In the genomic region with DNA sequence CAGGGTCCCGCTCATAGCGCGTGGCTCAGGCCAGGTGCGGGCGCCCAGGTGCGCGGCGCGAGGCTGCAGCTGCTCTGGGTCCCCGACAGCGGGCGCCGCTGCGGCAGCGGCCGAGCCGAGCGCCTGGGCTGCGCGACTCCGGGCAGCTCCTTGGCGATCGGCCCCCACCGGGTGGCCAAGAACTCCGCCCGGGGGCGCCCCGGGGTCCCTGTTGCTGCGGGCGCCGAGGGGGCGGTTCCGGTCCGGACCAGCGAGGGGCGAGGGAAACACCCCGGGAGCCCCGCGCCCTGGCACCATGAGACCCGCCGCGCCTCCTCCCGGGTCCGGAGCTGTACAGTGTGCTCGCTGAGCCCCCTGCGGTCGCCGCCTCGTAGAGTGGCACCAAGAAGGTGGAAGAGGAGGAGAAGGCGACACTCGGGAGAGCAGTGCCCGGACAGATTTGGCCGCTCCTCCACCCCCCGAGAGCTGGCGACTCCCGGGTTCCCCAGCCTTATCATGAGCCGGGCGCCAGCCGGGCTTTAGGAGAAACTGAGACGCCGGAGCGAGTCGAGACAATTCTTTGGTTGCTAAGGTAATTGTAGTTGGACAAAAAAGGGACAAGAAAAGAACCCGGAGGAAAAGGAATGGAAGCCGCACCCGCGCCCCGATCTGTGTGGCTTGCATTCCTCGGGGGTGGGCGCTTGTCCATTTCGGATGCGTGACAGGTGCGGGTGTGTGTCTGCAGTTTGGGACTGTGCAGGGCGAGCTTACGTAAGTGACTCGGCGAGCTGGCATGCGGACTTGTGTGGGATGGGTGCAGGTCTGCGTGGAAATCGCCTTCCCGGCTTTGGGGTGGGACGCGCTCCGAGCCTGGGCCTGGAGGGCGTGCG, we compare ENCODE assay signal across 8 mouse cellular contexts. TPM values are rescaled to one million over a fixed set of nuclear protein-coding genes. Genes with fewer than 3 reads are reported as not detected.
DNase-seq lines count a peak whose midpoint lies in the region; ATAC-seq and TF ChIP-seq lines count a peak whose summit lies in the region.

No protein-coding gene starts in this region.

- ATAC-seq in forebrain, embryonic 13.5 days, result peak; percentile 84
- ATAC-seq in liver, embryonic 14.5 days (ENCODE audit: insufficient read depth), result no peak
- peak; percentile 87 for ATAC-seq in neural tube, embryonic 14.5 days (ENCODE audit: low read depth)

- H3K9ac ChIP-seq in forebrain, embryonic 13.5 days, result peak overlapping the region; percentile 70
- H3K9ac ChIP-seq in liver, embryonic 14.5 days (replicated peaks), result no peak overlapping the region
- H3K9ac ChIP-seq in neural tube, embryonic 14.5 days (replicated peaks; ENCODE audit: low read depth, low read length), result peak overlapping the region; percentile 56; the same call in 1 of the 2 replicates

- TF ChIP-seq CTCF in liver, embryonic 14.5 days (IDR thresholded peaks at IDR 0.05; ENCODE audit: low read depth), result no peak

- DNase-seq in thymus, postnatal 14 days, result peak; percentile 3
- DNase-seq in thymus, adult 18-20 months, result no peak
- peak; percentile 14 for DNase-seq in heart, postnatal 25 days (ENCODE audit: low spot score)
- DNase-seq in layer of hippocampus, adult 18-20 months (ENCODE audit: low spot score in 2 of 2), result peak; percentile 13 to 30
- no peak for DNase-seq in liver, embryonic 14.5 days (ENCODE audit: low read depth in 3 of 3, low spot score in 3 of 3)
- DNase-seq in spleen, adult 12 weeks (ENCODE audit: low spot score), result no peak

- WGBS in forebrain, embryonic 13.5 days, result under 1% methylated on average over 64 of the region's 86 CpGs
- 3% methylated on average over 86 of the region's 86 CpGs for WGBS in liver, embryonic 14.5 days (ENCODE audit: insufficient replicate concordance)
- under 1% methylated on average over 86 of the region's 86 CpGs for WGBS in neural tube, embryonic 14.5 days

- H3K27me3 ChIP-seq in forebrain, embryonic 13.5 days, result peaks cover 51% of the 10 kb centered on the region
- peaks cover 32% of the 10 kb centered on the region for H3K27me3 ChIP-seq in liver, embryonic 14.5 days (ENCODE audit: control insufficient read depth, insufficient read depth, low read length)
- H3K27me3 ChIP-seq in neural tube, embryonic 14.5 days (ENCODE audit: control insufficient read depth, insufficient read depth, low read length), result peaks cover 24% of the 10 kb centered on the region

- intact Hi-C loops in heart, postnatal 25 days (cut with DNase I), result loop anchor here (10.0 kb wide), 3 partner anchors 228 to 398 kb away; no protein-coding TSS in a partner anchor

- H3K4me1 ChIP-seq in forebrain, embryonic 13.5 days, result peaks cover 16% of the 10 kb centered on the region
- no peaks in the 10 kb centered on the region for H3K4me1 ChIP-seq in liver, embryonic 14.5 days (replicated peaks; ENCODE audit: control insufficient read depth in 2 of 2, insufficient read depth in 2 of 2, low read length in 1 of 2)
- H3K4me1 ChIP-seq in neural tube, embryonic 14.5 days (ENCODE audit: control insufficient read depth, insufficient read depth, low read length), result 0 out of 2 replicates have a peak, but pooled peaks cover 6% of the 10 kb centered on the region

- H3K4me3 ChIP-seq in forebrain, embryonic 13.5 days, result peak overlapping the region; percentile 65
- peak overlapping the region in 1 of 2 experiments; percentile 25; a peak in 2 of 4 replicates for H3K4me3 ChIP-seq in liver, embryonic 14.5 days (ENCODE audit: insufficient read depth in 1 of 2, low read depth in 2 of 2, low read length in 2 of 2)
- peak overlapping the region; percentile 60 for H3K4me3 ChIP-seq in neural tube, embryonic 14.5 days (ENCODE audit: low read depth, low read length)

- H3K36me3 ChIP-seq in forebrain, embryonic 13.5 days (ENCODE audit: poor library complexity, severe bottlenecking), result no peaks in the 10 kb centered on the region
- no peaks in the 10 kb centered on the region for H3K36me3 ChIP-seq in liver, embryonic 14.5 days (replicated peaks; ENCODE audit: control insufficient read depth, insufficient read depth, low read depth)
- no peaks in the 10 kb centered on the region for H3K36me3 ChIP-seq in neural tube, embryonic 14.5 days (ENCODE audit: control insufficient read depth, insufficient read depth, low read length)

- TF ChIP-seq EP300 in liver, embryonic 14.5 days (IDR thresholded peaks at IDR 0.05; ENCODE audit: low read depth), result no peak

- no peak overlapping the region for H3K27ac ChIP-seq in forebrain, embryonic 13.5 days
- H3K27ac ChIP-seq in liver, embryonic 14.5 days, result no peak overlapping the region
- no peak overlapping the region for H3K27ac ChIP-seq in neural tube, embryonic 14.5 days (ENCODE audit: low read depth, low read length)

- peak overlapping the region; percentile 95 for H3K4me2 ChIP-seq in forebrain, embryonic 13.5 days
- peak overlapping the region; percentile 42 for H3K4me2 ChIP-seq in liver, embryonic 14.5 days (ENCODE audit: low read depth)
- peak overlapping the region; percentile 92 for H3K4me2 ChIP-seq in neural tube, embryonic 14.5 days (ENCODE audit: low read depth, low read length)

- no peaks in the 10 kb centered on the region for H3K9me3 ChIP-seq in forebrain, embryonic 13.5 days (replicated peaks)
- no peaks in the 10 kb centered on the region for H3K9me3 ChIP-seq in liver, embryonic 14.5 days (ENCODE audit: control insufficient read depth, low read length)
- H3K9me3 ChIP-seq in neural tube, embryonic 14.5 days (ENCODE audit: control insufficient read depth, low read length), result no peaks in the 10 kb centered on the region

RNA-seq across cellular contexts. Expression of a gene that starts 29.0 kb away (rescaled TPM):
- 2.8 and 4.5 TPM in 2 replicates for polyA plus RNA-seq in forebrain, embryonic 13.5 days (2015; fragmentation: Nextera tagmentation; extraction: Ambion mirVana)
- total RNA-seq in heart, postnatal 25 days (2021), result 10 to 100 TPM; 12.6 to 13.8 TPM
- 10 to 100 TPM in 1 of 2 experiments, 1 to 10 TPM in 1; 9.9 to 10.5 TPM for total RNA-seq in layer of hippocampus, adult 18-20 months (2021)
- polyA plus RNA-seq in liver, embryonic 14.5 days (2012; rRNA removed), result 0.06 and 0.07 TPM in 2 replicates
- polyA plus RNA-seq in liver, embryonic 14.5 days (2014; fragmentation: Nextera tagmentation; extraction: Ambion mirVana), result 0.20 TPM in 1 of 2 replicates, not detected in the other
- 3.9 and 7.4 TPM in 2 replicates for polyA plus RNA-seq in neural tube, embryonic 14.5 days (2014; fragmentation: Nextera tagmentation; extraction: Ambion mirVana)

Comparison
In these comparisons a context has a peak if more than half of its experiments do, and no peak if none do; other contexts are left out.
1. DNase-seq: peak in thymus, postnatal 14 days (single experiment), heart, postnatal 25 days (single experiment) and layer of hippocampus, adult 18-20 months (2 of 2); none in thymus, adult 18-20 months (0 of 2), liver, embryonic 14.5 days (0 of 3) and spleen, adult 12 weeks (single experiment).
2. H3K4me2 ChIP-seq: peak in every context shown above with its lines; median percentile 95 in forebrain, embryonic 13.5 days; 92 in neural tube, embryonic 14.5 days; 42 in liver, embryonic 14.5 days.